Mouse (Mus musculus): Measurements from ENCODE around the gene Cradd. TPM values are rescaled to one million over a fixed set of nuclear protein-coding genes. Genes with fewer than 3 reads are reported as not detected.

The Cradd gene
- polyA plus RNA-seq, 1 experiment from 2014 or later: 10.4 TPM

- WGBS: 68% methylated on average over 12 of the region's 12 CpGs
- no peak overlapping the region for H3K4me3 ChIP-seq (ENCODE audit: low read length)
- H3K9ac ChIP-seq (replicated peaks; ENCODE audit: low read length): no peak overlapping the region
- H3K36me3 ChIP-seq (ENCODE audit: insufficient read depth, low read length): no peaks in the 10 kb centered on the region
- H3K27me3 ChIP-seq (ENCODE audit: insufficient read depth, low read length): peaks cover 22% of the 10 kb centered on the region
- H3K27ac ChIP-seq (ENCODE audit: low read length): no peak overlapping the region
- peaks cover 9% of the 10 kb centered on the region; the same call in 1 of the 2 replicates for H3K4me1 ChIP-seq (ENCODE audit: insufficient read depth, low read length)
- H3K4me2 ChIP-seq (replicated peaks; ENCODE audit: low read depth, low read length): no peak overlapping the region
- ATAC-seq (ENCODE audit: low FRiP score, low TSS enrichment): no peak
- H3K9me3 ChIP-seq (ENCODE audit: low read length): no peaks in the 10 kb centered on the region
Observed at GRCm38 (mm10) chr10:95308991-95309390, 14.9 kb downstream of the Cradd start.

GRCm38 (mm10) chr10:95307916-95308315, 16.0 kb downstream of the Cradd start:
- Histone ChIP-seq H3K4me1 (ENCODE audit: insufficient read depth, low read length) (peaks cover 9% of the 10 kb centered on the region; the same call in 1 of the 2 replicates), H3K9me3 (ENCODE audit: low read length) (no peaks in the 10 kb centered on the region), H3K27me3 (ENCODE audit: insufficient read depth, low read length) (peaks cover 14% of the 10 kb centered on the region), H3K27ac (ENCODE audit: low read length) (no peak overlapping the region), H3K36me3 (ENCODE audit: insufficient read depth, low read length) (no peaks in the 10 kb centered on the region), H3K9ac (replicated peaks; ENCODE audit: low read length) (no peak overlapping the region), H3K4me2 (replicated peaks; ENCODE audit: low read depth, low read length) (no peak overlapping the region), H3K4me3 (ENCODE audit: low read length) (no peak overlapping the region)
- 86% methylated on average over 5 of the region's 5 CpGs for WGBS
- ATAC-seq (ENCODE audit: low FRiP score, low TSS enrichment): no peak

- Histone ChIP-seq H3K4me3 (ENCODE audit: low read length) (no peak overlapping the region), H3K27ac (ENCODE audit: low read length) (no peak overlapping the region), H3K4me2 (replicated peaks; ENCODE audit: low read depth, low read length) (no peak overlapping the region), H3K27me3 (ENCODE audit: insufficient read depth, low read length) (peaks cover 9% of the 10 kb centered on the region), H3K9ac (replicated peaks; ENCODE audit: low read length) (no peak overlapping the region), H3K4me1 (ENCODE audit: insufficient read depth, low read length) (peaks cover 9% of the 10 kb centered on the region; the same call in 1 of the 2 replicates), H3K36me3 (ENCODE audit: insufficient read depth, low read length) (no peaks in the 10 kb centered on the region), H3K9me3 (ENCODE audit: low read length) (no peaks in the 10 kb centered on the region)
- ATAC-seq (ENCODE audit: low FRiP score, low TSS enrichment): no peak
- 30% methylated on average over 11 of the region's 11 CpGs for WGBS
Observed at GRCm38 (mm10) chr10:95306824-95307552, 16.9 kb downstream of the Cradd start.

GRCm38 (mm10) chr10:95304240-95304639, 19.7 kb downstream of the Cradd start:
- Histone ChIP-seq H3K9me3 (ENCODE audit: low read length) (no peaks in the 10 kb centered on the region), H3K4me3 (ENCODE audit: low read length) (no peak overlapping the region), H3K27me3 (ENCODE audit: insufficient read depth, low read length) (peaks cover 4% of the 10 kb centered on the region; the same call in 1 of the 2 replicates), H3K4me1 (ENCODE audit: insufficient read depth, low read length) (peaks cover 3% of the 10 kb centered on the region; the same call in 1 of the 2 replicates), H3K27ac (ENCODE audit: low read length) (no peak overlapping the region), H3K36me3 (ENCODE audit: insufficient read depth, low read length) (no peaks in the 10 kb centered on the region), H3K9ac (replicated peaks; ENCODE audit: low read length) (no peak overlapping the region), H3K4me2 (replicated peaks; ENCODE audit: low read depth, low read length) (no peak overlapping the region)
- WGBS: 37% methylated on average over 4 of the region's 4 CpGs
- no peak for ATAC-seq (ENCODE audit: low FRiP score, low TSS enrichment)

GRCm38 (mm10) chr10:95302211-95303163, 21.4 kb downstream of the Cradd start:
- no peaks in the 10 kb centered on the region for H3K36me3 ChIP-seq (ENCODE audit: insufficient read depth, low read length)
- WGBS: 71% methylated on average over 12 of the region's 12 CpGs
- no peaks in the 10 kb centered on the region for H3K9me3 ChIP-seq (ENCODE audit: low read length)
- H3K4me3 ChIP-seq (ENCODE audit: low read length): no peak overlapping the region
- no peak overlapping the region for H3K4me2 ChIP-seq (replicated peaks; ENCODE audit: low read depth, low read length)
- H3K4me1 ChIP-seq (ENCODE audit: insufficient read depth, low read length): 0 out of 2 replicates have a peak, but pooled peaks cover 1% of the 10 kb centered on the region
- H3K9ac ChIP-seq (replicated peaks; ENCODE audit: low read length): no peak overlapping the region
- H3K27ac ChIP-seq (ENCODE audit: low read length): no peak overlapping the region
- ATAC-seq (ENCODE audit: low FRiP score, low TSS enrichment): no peak
- peaks cover 4% of the 10 kb centered on the region; the same call in 1 of the 2 replicates for H3K27me3 ChIP-seq (ENCODE audit: insufficient read depth, low read length)

GRCm38 (mm10) chr10:95300178-95300793, 23.6 kb downstream of the Cradd start:
- no peaks in the 10 kb centered on the region for H3K9me3 ChIP-seq (ENCODE audit: low read length)
- no peaks in the 10 kb centered on the region for H3K27me3 ChIP-seq (ENCODE audit: insufficient read depth, low read length)
- ATAC-seq (ENCODE audit: low FRiP score, low TSS enrichment): no peak
- H3K27ac ChIP-seq (ENCODE audit: low read length): no peak overlapping the region
- H3K36me3 ChIP-seq (ENCODE audit: insufficient read depth, low read length): no peaks in the 10 kb centered on the region
- peaks cover 9% of the 10 kb centered on the region for H3K4me1 ChIP-seq (ENCODE audit: insufficient read depth, low read length)
- WGBS: 75% methylated on average over 8 of the region's 8 CpGs
- no peak overlapping the region for H3K4me2 ChIP-seq (replicated peaks; ENCODE audit: low read depth, low read length)
- H3K4me3 ChIP-seq (ENCODE audit: low read length): no peak overlapping the region
- H3K9ac ChIP-seq (replicated peaks; ENCODE audit: low read length): no peak overlapping the region

- Histone ChIP-seq H3K9me3 (ENCODE audit: low read length) (no peaks in the 10 kb centered on the region), H3K36me3 (ENCODE audit: insufficient read depth, low read length) (no peaks in the 10 kb centered on the region), H3K27ac (ENCODE audit: low read length) (no peak overlapping the region), H3K4me1 (ENCODE audit: insufficient read depth, low read length) (peaks cover 9% of the 10 kb centered on the region), H3K9ac (replicated peaks; ENCODE audit: low read length) (no peak overlapping the region), H3K4me2 (replicated peaks; ENCODE audit: low read depth, low read length) (no peak overlapping the region), H3K27me3 (ENCODE audit: insufficient read depth, low read length) (no peaks in the 10 kb centered on the region), H3K4me3 (ENCODE audit: low read length) (no peak overlapping the region)
- WGBS: 66% methylated on average over 7 of the region's 7 CpGs
- no peak for ATAC-seq (ENCODE audit: low FRiP score, low TSS enrichment)
Observed at GRCm38 (mm10) chr10:95299808-95300133, 24.2 kb downstream of the Cradd start.

- no peak overlapping the region for H3K4me2 ChIP-seq (replicated peaks; ENCODE audit: low read depth, low read length)
- ATAC-seq (ENCODE audit: low FRiP score, low TSS enrichment): no peak
- WGBS: 77% methylated on average over 18 of the region's 18 CpGs
- H3K9ac ChIP-seq (replicated peaks; ENCODE audit: low read length): no peak overlapping the region
- no peak overlapping the region for H3K27ac ChIP-seq (ENCODE audit: low read length)
- peaks cover 9% of the 10 kb centered on the region for H3K4me1 ChIP-seq (ENCODE audit: insufficient read depth, low read length)
- no peaks in the 10 kb centered on the region for H3K9me3 ChIP-seq (ENCODE audit: low read length)
- no peaks in the 10 kb centered on the region for H3K36me3 ChIP-seq (ENCODE audit: insufficient read depth, low read length)
- H3K4me3 ChIP-seq (ENCODE audit: low read length): no peak overlapping the region
- H3K27me3 ChIP-seq (ENCODE audit: insufficient read depth, low read length): no peaks in the 10 kb centered on the region
Observed at GRCm38 (mm10) chr10:95299010-95299807, 24.7 kb downstream of the Cradd start.

GRCm38 (mm10) chr10:95298504-95298903, 25.4 kb downstream of the Cradd start:
- Histone ChIP-seq H3K36me3 (ENCODE audit: insufficient read depth, low read length) (no peaks in the 10 kb centered on the region), H3K27me3 (ENCODE audit: insufficient read depth, low read length) (no peaks in the 10 kb centered on the region), H3K9ac (replicated peaks; ENCODE audit: low read length) (no peak overlapping the region), H3K27ac (ENCODE audit: low read length) (no peak overlapping the region), H3K4me1 (ENCODE audit: insufficient read depth, low read length) (peaks cover 9% of the 10 kb centered on the region), H3K9me3 (ENCODE audit: low read length) (no peaks in the 10 kb centered on the region), H3K4me3 (ENCODE audit: low read length) (no peak overlapping the region), H3K4me2 (replicated peaks; ENCODE audit: low read depth, low read length) (no peak overlapping the region)
- ATAC-seq (ENCODE audit: low FRiP score, low TSS enrichment): no peak
- WGBS: 84% methylated on average over 6 of the region's 6 CpGs

Data from kidney, embryonic 16.5 days (tissue).